Mouse (Mus musculus): Measurements from ENCODE around the gene Hoxa4.

Gene Hoxa4

DNA sequence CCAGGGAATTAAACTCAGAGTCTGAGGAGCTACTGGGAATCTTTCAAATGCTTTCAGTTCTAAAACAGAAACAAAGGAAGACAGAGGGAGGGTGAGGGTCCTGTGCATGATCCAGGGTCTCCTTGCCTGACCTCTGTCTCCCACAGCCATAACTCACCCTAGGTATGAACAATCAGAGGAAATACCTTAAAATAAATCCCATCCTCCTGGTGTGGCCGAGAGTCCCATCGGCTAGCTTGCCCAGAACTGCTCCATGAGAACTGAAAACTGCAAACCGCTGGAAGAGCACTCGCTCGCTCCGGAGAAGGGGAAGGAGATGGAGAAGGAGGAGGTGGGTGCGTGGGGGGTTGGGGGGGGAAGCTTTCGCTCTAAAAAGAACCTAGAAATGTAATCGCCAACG, 11.9 kb downstream of the Hoxa4 start:
- no peak for DNase-seq (ENCODE audit: low spot score)

DNA sequence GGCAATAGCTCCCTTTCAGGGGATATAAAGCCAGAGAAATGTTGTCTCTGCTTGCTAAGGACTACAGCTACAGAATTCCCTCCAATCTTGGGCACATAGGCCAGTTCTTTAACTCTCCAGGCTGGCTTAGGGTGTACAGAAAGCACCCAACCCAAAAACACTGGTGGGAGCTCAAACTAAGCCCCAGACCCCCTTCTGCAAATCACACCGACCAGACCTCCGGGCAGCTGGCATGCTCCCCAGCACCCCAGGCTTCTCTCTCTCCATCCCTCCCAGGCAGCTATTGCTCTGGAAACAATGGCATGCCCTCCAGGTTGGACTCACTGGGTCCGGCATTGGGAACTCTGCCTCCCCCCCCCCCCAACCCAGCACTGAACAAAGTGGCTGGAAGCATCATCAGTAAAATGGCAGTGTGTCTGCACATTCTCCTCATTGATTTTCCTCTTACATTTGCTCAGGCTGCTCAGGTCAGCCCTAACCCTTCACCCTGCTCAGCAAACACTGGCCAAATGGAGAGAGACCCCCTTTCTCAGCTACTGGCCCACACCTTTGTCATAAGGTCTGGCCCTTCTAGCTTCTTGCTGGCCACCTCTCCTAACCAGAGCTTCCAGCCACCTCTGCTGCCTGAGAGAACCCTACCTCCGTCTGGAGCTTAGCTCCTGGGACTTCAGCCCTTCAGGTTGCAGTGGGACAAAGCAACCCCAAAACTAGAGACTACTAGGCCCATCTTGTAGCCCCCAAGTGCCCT, 12.5 kb downstream of the Hoxa4 start:
- DNase-seq (ENCODE audit: low spot score) = no peak

DNA sequence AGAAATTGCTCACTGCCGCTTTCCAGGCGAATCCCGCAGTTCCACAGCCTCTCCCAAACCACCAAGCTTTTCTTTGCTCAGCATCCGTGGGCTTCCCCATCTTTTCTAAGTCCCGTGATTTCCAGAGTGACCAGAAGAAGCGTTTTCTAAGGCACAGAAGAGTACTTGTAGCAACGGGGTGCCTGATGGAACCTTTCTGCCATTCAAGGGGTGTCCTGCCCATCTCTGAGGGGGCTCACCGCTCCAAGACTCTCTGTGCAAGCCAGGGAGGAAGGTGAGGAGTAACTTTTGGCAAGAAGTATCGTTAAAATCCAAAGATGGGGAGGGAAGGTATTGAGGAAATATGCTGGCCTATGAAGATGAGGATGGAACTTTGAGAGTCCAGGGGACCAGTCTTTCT, 13.7 kb downstream of the Hoxa4 start:
- DNase-seq (ENCODE audit: low spot score) = no peak

DNA sequence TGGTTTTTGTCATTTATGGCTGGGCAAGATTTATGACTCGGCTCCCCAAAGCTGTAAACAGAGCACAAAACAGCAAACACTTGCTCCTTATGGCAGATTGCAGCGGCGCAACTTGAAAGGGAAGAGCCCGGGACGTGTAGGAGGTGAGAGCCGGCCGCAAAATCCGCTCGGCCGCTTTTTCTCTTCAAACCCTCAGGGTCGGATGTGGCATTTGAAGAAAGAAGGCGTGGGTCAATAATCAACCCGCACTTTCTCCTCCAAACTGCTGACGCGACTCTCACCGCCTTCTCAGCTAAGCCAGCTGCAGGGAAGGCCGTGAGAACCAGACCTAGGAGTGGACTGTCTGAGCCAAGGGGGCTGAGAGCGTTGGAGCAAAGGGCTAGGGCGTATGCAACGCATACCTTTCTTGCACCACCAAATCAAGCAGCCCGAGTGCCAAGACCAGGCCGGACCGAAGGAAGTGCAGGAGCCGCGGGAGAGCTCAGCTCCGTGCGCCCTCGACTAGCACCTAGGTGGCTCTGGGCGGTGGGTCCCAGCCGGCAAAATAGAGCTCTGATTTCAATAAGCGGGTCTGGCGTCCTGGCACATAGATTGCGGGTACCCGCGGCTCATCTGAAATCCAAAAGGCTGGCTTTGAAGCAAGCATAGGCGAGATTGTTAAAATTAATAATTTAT, 14.4 kb downstream of the Hoxa4 start, which contains the start of gene 5730596B20Rik:
TSS of gene 5730596B20Rik (plus strand) at position 438 of the 675 bp plus-strand sequence.
- DNase-seq (ENCODE audit: low spot score) = peak; percentile 78

DNA sequence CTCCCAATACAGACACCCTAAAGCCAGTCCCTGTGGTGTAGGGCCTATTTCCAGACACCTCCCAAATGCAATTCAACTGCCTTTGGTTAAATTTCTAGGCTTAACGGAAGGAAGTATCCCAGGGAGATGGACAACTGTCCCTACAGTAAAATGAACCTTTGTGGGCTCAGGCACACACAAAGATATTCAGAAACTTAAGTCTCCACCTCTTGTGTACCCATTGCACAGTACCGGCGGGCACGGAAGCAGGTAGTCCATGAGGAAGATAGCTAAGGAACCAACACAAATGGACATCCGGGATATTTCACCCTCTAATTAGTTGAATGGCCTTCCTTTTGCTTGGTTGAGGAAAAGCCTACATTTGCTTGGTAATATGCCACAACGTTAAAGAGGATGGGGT, 15.2 kb downstream of the Hoxa4 start:
- DNase-seq (ENCODE audit: low spot score) = no peak

DNA sequence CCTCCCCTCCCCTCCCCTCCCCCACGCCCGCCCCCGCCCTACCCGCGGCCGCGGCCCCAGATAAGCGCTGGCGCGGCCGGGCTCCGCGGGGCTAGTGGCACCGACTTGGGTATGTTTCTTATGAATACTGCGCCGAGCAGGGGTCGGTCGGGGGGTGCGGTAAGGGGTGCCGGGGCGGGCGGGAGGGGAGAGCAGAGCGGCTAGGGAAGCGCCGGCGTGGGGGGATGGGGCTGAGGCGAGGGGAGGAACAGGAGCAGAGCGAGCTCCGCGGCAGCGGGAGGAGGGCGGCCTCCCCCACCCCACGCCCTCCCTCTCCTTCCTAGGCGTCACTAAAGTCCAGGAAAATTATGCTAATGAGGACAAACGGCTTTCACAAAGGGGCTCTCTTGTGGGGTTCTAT, 15.7 kb downstream of the Hoxa4 start:
- no peak for DNase-seq (ENCODE audit: low spot score)

DNA sequence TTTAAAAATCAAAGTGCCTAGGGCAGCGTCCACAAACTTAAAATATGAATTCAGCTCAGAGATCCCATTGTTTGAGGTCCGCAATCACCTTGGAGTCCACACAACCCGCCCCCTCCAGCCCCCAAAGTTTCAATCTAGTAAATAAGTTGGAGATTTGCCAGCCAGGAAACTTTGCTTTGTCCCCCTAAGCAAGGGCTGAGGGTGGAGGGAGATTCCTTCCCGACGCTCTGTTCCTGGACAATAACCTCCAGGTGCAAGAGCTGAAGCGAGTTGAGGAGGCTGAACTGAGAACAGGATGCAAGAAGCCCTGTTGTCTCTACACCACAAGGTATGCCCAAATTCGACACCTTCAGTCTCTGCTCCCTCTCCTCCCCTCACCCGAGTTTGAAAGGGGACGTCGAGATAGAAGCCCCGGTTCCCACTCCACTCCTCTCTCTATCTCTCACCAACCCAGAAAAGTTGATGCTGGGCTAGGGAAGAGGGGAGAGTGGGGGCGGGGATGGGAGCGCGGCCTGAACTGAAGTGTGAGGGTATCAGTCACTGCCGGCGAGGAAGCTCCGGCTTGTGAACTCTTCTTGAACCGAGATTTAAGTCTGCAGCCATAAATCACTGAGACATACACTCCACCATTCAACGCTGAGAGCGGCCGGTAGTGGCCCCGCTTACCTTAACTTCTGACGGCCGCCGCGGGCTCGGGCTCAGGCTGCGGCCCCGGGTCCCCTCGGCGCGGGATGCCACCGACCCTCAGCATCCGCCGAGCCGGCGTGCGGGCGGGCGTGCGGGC, 16.4 kb downstream of the Hoxa4 start:
- DNase-seq (ENCODE audit: low spot score) = peak; percentile 74

DNA sequence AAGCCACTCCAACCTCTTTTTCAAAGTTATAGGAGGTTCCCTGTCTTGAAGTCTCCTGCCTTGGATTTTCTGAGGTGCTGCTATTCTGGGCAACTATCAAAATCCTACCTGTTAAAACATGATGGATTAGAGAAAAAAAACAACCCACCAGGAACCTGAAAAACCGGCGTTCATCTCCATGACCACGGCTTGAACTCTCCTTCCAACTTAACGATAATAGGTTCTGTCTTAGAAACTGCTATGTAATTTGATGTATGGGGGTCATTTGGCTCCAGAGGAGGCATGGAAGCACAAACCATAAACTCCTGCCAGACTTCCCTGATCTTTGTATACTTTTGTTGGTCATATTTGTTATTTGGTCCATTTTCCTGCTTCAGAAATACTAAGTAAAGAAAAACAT, 17.9 kb downstream of the Hoxa4 start:
- DNase-seq (ENCODE audit: low spot score) = no peak

DNA sequence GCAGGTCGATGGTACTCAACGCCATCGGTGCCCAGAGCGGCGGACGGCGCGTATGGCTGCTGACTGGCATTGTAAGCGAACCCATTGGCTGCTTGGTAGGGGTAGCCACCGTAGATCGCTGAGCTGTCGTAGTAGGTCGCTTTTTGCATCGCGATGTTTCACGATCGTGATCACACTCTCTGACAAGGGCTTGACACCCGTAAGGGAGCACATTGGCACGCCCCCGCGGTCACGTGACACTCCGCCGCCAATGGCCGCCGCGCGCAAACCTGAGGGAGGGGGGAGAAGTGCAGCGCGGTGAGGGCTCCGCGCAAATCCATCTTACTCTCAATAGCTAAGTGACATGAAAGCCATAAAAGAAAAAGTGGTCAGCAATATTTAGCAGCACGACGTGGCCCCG, 19.1 kb downstream of the Hoxa4 start:
- peak; percentile 89 for DNase-seq (ENCODE audit: low spot score)

DNA sequence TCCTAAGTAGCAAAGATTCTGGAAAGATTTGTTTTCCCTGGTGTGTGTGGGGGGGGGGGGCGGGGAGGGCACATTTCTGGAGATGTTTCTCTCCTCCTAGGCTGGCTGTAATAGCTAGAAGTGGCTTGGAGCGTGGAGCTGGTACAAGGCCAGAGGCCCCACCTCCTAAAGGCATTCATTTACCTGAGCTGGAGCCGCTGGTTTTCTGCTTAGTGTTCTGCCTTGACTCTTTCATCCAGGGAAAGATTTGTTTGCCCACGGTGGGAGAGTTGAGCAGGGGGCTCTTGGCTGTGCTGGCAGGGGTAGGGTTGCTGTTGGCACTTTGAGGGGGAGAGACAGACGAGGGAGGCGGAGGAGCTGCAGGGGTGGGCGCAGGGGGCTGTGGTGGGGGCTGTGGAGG, 19.6 kb downstream of the Hoxa4 start:
- DNase-seq (ENCODE audit: low spot score) = peak; percentile 24

DNA sequence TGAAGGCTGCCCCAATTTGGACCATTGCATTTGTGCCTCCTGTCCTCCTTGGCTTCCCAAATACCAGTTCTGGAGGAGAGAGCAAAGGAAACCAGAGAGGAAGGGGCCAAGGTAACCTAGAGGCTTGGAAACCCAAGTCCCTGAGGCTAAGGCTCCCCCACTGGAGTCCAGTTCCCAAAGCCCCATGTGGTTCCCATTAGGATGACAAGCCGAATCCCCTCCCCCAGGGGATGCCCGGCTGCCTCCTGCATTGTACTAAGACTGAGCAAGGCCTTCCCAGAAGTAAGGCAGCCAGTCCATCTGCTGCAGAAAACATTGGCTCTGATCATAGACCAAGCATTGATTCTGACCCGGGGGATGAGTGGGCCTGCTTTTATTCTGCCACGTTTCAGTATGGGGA, 20.2 kb downstream of the Hoxa4 start:
- peak; percentile 38 for DNase-seq (ENCODE audit: low spot score)

DNA sequence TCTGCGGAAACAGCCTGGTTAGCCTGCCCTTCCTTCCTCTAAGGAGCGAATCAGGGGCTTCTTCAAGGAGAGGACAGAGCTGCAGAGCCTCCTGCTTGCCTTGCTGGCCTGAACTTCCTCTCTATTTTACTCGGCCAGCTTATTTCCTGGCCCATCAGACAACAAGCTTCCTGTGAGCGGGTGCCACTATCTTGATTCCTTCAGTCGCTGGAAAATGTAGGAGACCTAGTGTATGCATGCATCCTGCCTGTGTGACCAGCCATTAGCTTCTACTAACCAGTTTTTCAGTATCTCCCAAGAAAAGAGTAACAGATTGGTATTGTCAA, 20.7 kb downstream of the Hoxa4 start:
- DNase-seq (ENCODE audit: low spot score) = no peak

DNA sequence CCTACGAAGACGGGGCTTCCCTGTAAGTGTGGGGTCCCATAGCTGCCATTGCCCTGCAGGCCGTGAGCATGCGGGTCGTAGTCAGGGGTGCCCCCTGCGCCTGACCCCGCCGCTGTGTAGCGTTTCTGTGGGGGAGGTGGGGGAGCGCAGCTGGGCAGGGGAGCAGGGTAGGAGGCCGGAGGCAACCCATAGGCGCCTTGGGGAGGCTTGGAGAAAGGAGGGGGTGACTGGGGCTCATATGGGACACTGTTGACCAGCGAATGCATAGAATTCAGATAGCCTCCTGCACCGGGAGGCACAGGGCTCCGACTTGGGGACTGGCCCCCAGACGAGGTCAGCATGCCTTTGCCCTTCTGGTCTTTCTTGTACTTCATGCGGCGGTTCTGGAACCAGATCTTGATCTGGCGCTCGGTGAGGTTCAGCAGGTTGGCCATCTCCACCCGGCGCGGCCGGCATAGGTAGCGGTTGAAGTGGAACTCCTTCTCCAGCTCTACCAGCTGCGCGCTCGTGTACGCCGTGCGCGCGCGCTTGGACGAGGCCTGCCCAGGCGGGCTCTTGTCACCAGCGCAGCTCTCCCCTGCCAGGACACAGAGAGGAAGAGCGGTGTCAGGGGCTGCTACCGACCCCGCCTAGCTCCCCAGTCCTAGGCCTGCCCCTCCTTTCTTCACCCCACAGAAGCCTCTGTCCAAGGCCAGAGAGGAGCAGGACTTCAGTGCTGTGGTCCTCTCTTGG, 21.2 kb downstream of the Hoxa4 start:
- DNase-seq (ENCODE audit: low spot score) = peak; percentile 32

DNA sequence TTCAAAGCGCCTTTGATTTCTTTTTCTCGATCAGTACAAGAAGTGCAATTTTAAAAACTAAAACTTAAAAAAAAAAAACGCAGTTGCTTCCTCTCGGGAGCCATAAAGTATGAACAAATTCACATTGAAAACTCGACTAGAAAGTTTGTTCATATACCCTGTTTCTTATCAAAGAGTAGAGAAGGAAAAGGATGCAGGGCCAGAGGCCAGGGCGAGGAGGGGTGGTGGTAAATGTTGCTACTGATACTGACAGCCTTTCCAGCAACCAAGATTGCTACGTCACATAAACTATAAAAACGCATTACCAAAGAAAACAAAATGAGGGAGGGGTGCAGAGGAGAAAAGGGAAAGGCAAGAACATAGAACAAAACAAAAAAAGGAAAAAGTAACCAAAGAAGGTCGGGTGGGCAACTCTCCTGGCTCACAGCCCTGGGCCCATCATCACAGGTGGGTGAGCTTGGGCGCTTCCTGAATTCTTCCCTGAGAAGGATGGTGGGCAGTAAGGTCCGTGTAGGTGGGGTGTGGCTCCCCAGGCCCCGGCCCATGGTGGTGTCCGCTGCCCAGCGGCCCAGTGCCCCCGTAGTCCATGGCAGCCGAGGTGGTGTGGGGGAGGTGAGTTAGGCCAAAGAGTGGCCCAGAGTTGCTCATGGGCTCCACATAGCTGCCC, 21.9 kb downstream of the Hoxa4 start:
- peak; percentile 20 for DNase-seq (ENCODE audit: low spot score)

DNA sequence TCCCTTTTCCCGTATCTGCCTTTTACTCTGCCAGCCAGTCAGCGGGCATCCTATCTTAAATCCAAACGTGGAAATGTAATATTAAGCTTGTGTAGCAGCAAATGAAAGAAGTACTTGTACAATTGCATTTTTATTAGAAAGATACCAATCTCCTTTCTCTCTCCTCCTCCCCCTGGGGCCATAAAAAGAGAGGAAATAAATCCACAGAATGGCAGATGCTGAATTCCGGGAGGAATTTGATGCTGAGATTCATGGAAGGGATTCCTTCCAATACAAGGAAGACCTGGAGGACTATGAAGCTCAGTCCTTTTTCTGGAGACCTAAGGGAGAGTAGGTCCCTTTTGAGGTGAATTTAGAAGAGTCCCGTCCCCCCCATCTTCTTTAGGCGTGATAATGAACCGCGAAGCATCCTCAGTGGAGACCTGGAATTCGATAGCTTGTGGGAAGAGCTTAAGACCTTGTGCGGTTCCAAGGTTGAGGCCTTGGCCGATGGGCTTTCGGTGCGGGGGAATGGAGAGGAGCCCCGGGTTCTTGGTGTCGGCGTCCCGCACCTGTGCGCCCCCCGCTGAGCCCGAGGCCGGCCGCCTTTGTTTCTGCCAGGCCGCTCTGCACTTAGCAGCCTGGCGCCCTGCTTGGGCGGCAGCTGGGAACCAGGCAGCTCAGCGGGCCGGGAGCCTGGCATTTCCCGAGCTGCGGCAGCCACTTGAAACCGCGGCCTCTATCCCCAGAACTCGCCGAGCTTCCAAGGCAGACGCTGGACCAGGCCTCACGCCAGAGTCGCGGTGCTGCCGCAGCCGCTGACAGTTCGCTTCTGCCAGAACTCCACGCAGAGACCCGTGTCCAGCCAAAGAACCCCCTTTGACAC, 23.1 kb downstream of the Hoxa4 start:
- peak; percentile 20 for DNase-seq (ENCODE audit: low spot score)

DNA sequence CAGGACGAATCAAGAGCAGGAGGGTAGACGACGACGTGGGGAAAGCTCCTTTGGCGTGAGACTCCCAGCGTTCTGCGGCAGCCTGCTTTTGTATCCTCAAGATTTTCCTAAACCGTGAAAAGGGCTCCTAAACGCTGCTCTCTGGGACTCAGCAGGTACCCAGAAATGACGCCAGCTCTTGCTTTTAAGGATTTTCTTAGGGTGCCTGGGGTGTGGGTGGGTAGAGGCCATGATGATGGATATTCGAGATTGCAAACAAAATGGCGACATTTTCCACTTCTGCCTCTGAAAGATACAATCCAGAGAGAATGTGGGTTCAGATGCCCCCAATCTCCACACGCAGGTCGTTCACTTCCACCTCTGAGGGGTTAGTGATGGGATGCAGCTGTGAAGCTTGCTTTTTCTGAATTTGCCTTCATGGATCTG, 23.8 kb downstream of the Hoxa4 start:
- DNase-seq (ENCODE audit: low spot score) = no peak

DNA sequence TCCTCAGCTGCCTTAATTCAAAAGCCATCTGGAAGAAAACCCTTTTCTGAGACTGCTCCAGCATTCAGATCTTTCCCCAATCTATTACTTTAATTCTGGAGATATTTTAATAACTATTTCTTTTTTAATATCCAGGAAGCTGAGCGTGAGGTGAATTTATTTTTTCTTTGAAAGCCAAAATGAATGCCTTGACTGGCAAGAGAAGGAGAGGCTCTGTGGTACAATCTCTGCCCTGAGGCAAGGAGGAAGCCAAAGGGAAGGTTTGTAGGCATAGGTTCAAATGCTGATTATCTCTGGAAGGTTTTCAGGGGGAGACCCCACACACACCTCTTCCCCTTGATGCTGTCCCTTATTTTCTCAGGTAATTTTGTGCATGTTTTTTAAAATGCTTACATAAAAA, 24.4 kb downstream of the Hoxa4 start:
- no peak for DNase-seq (ENCODE audit: low spot score)

DNA sequence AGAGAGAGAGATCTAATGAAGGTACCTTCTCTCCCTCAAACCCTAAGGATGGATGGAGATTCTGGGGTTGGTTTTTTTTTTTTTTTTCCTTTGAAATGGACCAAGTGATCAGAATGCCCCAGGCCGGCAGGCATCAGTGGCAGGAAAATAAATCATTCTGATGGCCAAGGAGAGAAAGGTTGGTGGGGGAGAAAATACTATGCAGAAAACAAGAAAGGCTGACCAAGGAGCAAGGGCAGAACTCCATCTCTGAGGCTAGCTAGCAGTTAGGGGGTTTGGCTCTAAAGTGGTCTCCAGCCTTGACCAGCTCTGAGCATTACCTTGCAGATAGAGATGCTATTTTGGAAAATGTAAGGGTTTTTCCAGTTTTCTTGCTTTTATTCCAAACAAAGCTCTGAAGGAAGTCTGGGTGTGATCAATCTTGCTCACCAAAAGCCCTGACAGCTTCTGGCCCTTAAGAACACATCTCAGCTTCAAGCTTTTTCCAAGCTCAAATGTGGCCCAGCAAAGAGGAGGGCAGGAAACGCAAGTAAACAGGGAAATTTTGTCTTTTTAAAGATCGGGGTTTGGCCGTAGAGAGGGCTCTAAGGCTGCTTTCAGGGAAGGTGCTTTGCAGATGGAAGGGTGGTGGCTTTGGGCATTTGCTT, 25.0 kb downstream of the Hoxa4 start:
- DNase-seq (ENCODE audit: low spot score) = peak; percentile 38

DNA sequence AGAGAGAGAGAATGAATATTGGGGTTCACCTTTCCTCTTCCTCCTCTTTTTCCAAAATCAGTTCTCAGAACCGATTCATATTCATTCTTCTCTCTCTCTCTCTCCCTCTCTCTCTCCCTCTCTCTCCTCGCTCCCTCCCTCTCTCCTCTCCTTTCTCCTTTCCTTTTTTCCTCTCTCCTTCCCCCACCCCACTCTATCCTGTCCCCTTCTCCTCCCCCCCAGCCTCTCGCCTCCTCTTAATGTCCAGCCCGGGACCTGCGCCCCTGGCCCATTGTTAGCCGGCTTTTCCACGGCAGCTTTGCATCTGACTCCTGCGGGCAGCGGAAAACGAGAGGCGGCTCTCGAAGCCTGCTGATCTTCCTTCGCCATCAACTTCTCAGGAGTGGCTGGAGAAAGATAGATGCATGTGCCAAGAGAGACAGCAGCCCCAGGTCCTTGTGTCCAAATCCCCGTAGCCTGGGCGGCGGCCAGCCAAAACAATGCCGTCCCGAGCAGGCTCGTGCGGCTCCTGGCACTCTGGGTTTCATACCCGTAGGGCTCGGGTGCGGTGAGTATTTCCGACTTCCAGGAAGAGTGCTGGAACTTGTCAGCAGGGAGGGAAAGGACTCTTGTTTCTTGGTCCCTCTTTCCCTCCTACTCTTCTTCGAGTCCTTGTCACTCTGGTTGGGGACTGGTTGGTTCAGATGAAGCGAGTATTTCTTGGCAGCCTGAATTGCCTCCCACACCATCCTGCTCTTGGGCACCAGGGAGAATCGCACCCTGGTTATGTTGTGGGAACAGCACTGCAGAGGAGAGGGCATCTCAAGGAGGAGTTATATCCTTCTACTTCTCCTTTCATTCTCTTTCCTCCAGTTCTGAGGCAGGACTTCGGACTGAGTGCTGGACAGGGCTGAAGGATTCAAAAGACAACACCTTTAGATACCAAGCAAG, 25.8 kb downstream of the Hoxa4 start:
- peak; percentile 18 for DNase-seq (ENCODE audit: low spot score)

All from yolk sac, embryonic 10.5 days (tissue).